Mouse (Mus musculus) hindbrain, embryonic 14.5 days (tissue): Measurements from ENCODE around the gene Srrd. TPM values are rescaled to one million over a fixed set of nuclear protein-coding genes. Genes with fewer than 3 reads are reported as not detected.

Experiments used
- ATAC-seq: fragments of 200-750 bp; cut with Nextera tagmentation; 2 replicates; pipeline ENCODE4 v1.8.0; 2017; ENCODE audit warnings: moderate number of reproducible peaks, mild to moderate bottlenecking, moderate TSS enrichment, moderate library complexity; ENCODE audit not compliant: low FRiP score
- DNase-seq: peaks from one replicate; pipeline ENCODE4 v3.0.0-alpha.2; 2015; ENCODE audit warnings: low spot score
- H3K27ac ChIP-seq: fragments of 300-500 bp; sonication (generic); 2 replicates; pipeline ENCODE4 v1.5.1; 2014; ENCODE audit warnings: mild to moderate bottlenecking, moderate library complexity
- H3K27me3 ChIP-seq: fragments of 300-500 bp; sonication (generic); 2 replicates; pipeline ENCODE4 v1.6.1; 2014; ENCODE audit warnings: mild to moderate bottlenecking, low read length, mixed read lengths; ENCODE audit not compliant: control insufficient read depth, insufficient read depth
- H3K36me3 ChIP-seq: fragments of 300-500 bp; sonication (generic); replicated peaks from 2 replicates; pipeline ENCODE4 v1.6.1; 2014; ENCODE audit not compliant: control insufficient read depth, insufficient read depth
- H3K4me1 ChIP-seq: fragments of 300-500 bp; sonication (generic); replicated peaks from 2 replicates; pipeline ENCODE4 v1.6.1; 2014; ENCODE audit warnings: antibody characterized with exemption, low read length, mixed read lengths; ENCODE audit not compliant: control insufficient read depth, insufficient read depth
- H3K4me2 ChIP-seq: fragments of 300-500 bp; sonication (generic); replicated peaks from 2 replicates; pipeline ENCODE4 v1.6.1; 2014; ENCODE audit warnings: mild to moderate bottlenecking, moderate library complexity
- H3K4me3 ChIP-seq: fragments of 300-500 bp; sonication (generic); replicated peaks from 2 replicates; pipeline ENCODE4 v1.5.1; 2014; ENCODE audit warnings: mild to moderate bottlenecking, low read length
- H3K9ac ChIP-seq: fragments of 300-500 bp; sonication (generic); 2 replicates; pipeline ENCODE4 v1.6.1; 2014
- H3K9me3 ChIP-seq: fragments of 300-500 bp; sonication (generic); 2 replicates; pipeline ENCODE4 v1.6.1; 2016; ENCODE audit warnings: low read length; ENCODE audit not compliant: control insufficient read depth
- WGBS: fragments of 180-500 bp; shearing (Covaris S2); extraction: QIAGEN DNeasy Blood & Tissue Kit; methylation state at CpG from one replicate; pipeline ENCODE4 v1.1.7; 2014; 5-methylcytosine and 5-hydroxymethylcytosine counted together
- polyA plus RNA-seq: library from polyadenylated mRNA; unstranded; fragments of >200 nt; fragmentation: Nextera tagmentation; extraction: Ambion mirVana; gene quantifications from 2 replicates; pipeline ENCODE4 v1.2.1, GENCODE M21; 2014

Gene Srrd
- polyA plus RNA-seq, 1 experiment from 2014 or later, result 62.5 TPM

DNA sequence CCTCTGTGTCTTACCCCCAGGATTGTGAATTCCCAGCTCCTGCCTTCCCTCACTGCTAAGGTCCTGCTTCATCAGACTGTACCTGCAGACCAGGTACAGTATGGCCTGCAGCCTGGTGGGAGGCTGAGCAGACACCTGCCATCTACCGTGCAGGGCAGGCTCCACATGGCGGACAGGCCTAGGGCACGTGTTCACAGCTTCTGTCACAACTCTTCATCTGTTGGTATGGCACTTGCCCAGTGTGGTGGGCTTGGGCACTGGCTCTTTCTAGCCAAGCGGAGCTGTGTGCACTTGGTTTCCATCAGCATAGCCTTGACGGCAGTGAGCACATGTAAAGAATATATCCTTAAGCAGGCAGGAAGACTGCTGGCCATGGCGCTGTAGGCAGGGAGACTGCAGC is 24.0 kb upstream of the Srrd start:
- peaks cover 54% of the 10 kb centered on the region for H3K36me3 ChIP-seq
- no peak overlapping the region for H3K4me3 ChIP-seq
- no peak for ATAC-seq
- no peak overlapping the region for H3K4me2 ChIP-seq
- no peak for DNase-seq
- H3K27ac ChIP-seq, result no peak overlapping the region
- 97% methylated on average over 6 of the region's 6 CpGs for WGBS
- no peaks in the 10 kb centered on the region for H3K9me3 ChIP-seq
- H3K27me3 ChIP-seq, result no peaks in the 10 kb centered on the region
- peaks cover 26% of the 10 kb centered on the region for H3K4me1 ChIP-seq
- H3K9ac ChIP-seq, result no peak overlapping the region

DNA sequence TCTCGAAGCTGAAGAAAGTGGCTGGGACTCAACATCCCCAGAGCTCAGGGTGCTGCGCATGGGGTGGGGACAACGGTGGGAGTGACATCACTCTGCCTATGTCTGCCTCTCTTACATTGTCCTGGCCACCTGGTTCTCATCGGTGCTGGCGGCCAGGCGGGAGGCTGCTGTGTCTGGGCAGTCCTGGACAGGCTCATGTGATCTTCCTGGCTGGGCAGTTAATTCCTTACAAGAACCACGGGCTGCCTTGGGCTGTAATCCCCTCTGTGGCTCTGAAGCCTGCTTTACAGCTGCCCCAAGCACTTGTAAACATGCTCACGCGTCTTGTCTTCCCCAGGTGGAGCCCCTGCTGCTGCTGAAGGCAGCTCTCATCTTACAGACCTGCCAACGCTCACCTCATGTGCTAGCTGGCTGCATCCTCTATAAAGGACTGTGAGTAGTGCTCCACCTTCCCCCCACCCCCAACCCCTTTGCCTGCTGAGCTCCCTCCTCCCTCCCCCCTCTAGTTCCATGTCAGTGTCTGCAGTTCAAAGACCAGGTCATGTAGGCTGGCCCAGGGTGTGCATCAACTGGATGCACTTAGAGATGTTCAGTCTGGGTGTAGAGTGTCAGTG is 21.5 kb upstream of the Srrd start:
- Histone ChIP-seq H3K27me3 (no peaks in the 10 kb centered on the region), H3K27ac (no peak overlapping the region), H3K36me3 (peaks cover 46% of the 10 kb centered on the region), H3K9ac (no peak overlapping the region), H3K4me1 (0 out of 2 replicates have a peak, but pooled peaks cover 2% of the 10 kb centered on the region), H3K9me3 (no peaks in the 10 kb centered on the region), H3K4me3 (no peak overlapping the region), H3K4me2 (no peak overlapping the region)
- 85% methylated on average over 10 of the region's 10 CpGs for WGBS
- DNase-seq (no peak), ATAC-seq (no peak)

GRCm38 (mm10) chr5:112360077-112360476 is 17.2 kb upstream of the Srrd start:
- no peaks in the 10 kb centered on the region for H3K4me1 ChIP-seq
- H3K9me3 ChIP-seq, result no peaks in the 10 kb centered on the region
- peaks cover 56% of the 10 kb centered on the region for H3K36me3 ChIP-seq
- WGBS, result 96% methylated on average over 3 of the region's 3 CpGs
- no peaks in the 10 kb centered on the region for H3K27me3 ChIP-seq
- H3K27ac ChIP-seq, result no peak overlapping the region
- H3K9ac ChIP-seq, result no peak overlapping the region
- ATAC-seq, result no peak
- H3K4me3 ChIP-seq, result no peak overlapping the region
- DNase-seq, result no peak
- no peak overlapping the region for H3K4me2 ChIP-seq

DNA sequence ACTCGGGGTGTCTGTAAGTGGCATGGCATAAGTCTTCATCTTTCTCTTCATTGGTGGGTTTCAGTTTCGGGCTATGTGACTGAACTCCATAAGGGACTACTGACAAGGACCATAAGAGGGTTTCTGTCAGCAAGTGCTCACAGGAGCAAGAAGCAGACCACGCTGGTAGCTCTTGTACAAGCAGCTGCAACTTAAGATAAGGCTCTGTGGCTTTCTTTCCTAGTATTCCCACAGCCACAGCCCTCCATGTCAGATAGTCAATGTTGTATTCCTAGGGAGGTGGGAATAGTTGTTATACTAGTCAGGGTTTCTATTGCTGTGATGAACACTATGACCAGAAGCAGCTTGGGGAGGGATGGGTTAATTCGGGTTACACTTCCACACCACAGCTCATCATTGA is 16.7 kb upstream of the Srrd start:
- H3K9ac ChIP-seq, result no peak overlapping the region
- H3K27ac ChIP-seq, result no peak overlapping the region
- DNase-seq (no peak), ATAC-seq (no peak)
- H3K4me2 ChIP-seq, result no peak overlapping the region
- H3K27me3 ChIP-seq, result no peaks in the 10 kb centered on the region
- WGBS, result 94% methylated on average over 4 of the region's 4 CpGs
- H3K36me3 ChIP-seq, result peaks cover 56% of the 10 kb centered on the region
- no peaks in the 10 kb centered on the region for H3K4me1 ChIP-seq
- no peak overlapping the region for H3K4me3 ChIP-seq
- no peaks in the 10 kb centered on the region for H3K9me3 ChIP-seq

GRCm38 (mm10) chr5:112356322-112356721 is 13.5 kb upstream of the Srrd start:
- H3K4me3 ChIP-seq, result no peak overlapping the region
- ATAC-seq, result no peak
- 89% methylated on average over 9 of the region's 9 CpGs for WGBS
- peaks cover 60% of the 10 kb centered on the region for H3K36me3 ChIP-seq
- no peaks in the 10 kb centered on the region for H3K4me1 ChIP-seq
- no peak overlapping the region for H3K27ac ChIP-seq
- no peak for DNase-seq
- no peak overlapping the region for H3K9ac ChIP-seq
- no peaks in the 10 kb centered on the region for H3K27me3 ChIP-seq
- H3K4me2 ChIP-seq, result no peak overlapping the region
- no peaks in the 10 kb centered on the region for H3K9me3 ChIP-seq

DNA sequence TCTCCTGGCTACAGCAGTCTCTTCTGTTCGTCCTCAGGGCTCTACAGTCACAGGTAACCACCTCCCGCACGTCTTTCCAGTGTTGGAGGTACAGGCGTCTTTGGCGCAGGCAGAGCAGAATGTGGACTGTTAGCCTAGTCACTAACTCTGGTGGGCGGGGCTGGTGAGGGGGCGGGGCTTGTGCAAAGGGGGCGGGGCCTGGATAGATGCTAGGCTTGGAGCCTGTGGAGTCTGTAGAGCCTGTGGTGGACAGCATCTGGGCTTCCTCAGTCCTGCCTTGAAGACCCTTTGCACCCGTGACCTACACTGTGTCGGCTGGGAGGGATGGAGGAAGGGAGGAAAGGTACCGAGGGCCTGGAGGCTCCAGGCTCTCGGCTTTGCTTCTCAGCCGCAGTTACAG is 13.1 kb upstream of the Srrd start, which contains the start of gene Gm6583:
TSS of gene Gm6583 (minus strand) at position 124 of the 400 bp plus-strand sequence.
- no peak for DNase-seq
- Histone ChIP-seq H3K4me3 (no peak within 1 kb of the TSS), H3K36me3 (peaks cover 65% of the 10 kb centered on the region), H3K4me1 (no peaks in the 10 kb centered on the region), H3K4me2 (no peak within 1 kb of the TSS), H3K9ac (no peak within 1 kb of the TSS), H3K27me3 (no peaks in the 10 kb centered on the region), H3K27ac (no peak within 1 kb of the TSS), H3K9me3 (no peaks in the 10 kb centered on the region)
- ATAC-seq, result no peak
- WGBS, result 67% methylated on average over 13 of the region's 13 CpGs

DNA sequence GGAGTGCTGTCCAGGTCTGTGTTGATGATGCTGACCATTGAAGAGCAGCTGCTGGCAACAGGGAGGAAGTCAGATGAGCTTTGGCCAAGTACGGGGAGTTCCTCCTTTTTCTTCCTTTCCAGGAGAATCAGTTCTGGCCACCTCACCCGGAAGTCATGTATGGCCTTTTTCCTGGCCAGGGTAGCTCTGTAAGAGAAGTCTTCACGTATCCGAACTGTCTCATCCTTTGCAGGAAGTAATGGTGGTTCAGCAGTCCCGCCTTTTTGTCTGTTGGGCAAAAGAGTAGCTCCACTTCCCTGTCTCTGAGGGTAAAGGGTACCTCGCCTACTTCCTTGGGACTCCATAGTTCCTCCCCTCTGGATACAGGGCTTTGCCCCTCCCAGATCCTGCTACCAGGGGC is 12.7 kb upstream of the Srrd start:
- H3K4me2 ChIP-seq, result no peak overlapping the region
- DNase-seq (no peak), ATAC-seq (no peak)
- WGBS, result 94% methylated on average over 6 of the region's 6 CpGs
- H3K36me3 ChIP-seq, result peaks cover 69% of the 10 kb centered on the region
- H3K9ac ChIP-seq, result no peak overlapping the region
- no peak overlapping the region for H3K27ac ChIP-seq
- no peaks in the 10 kb centered on the region for H3K27me3 ChIP-seq
- no peaks in the 10 kb centered on the region for H3K9me3 ChIP-seq
- H3K4me1 ChIP-seq, result no peaks in the 10 kb centered on the region
- H3K4me3 ChIP-seq, result no peak overlapping the region

GRCm38 (mm10) chr5:112349169-112349568 is 6.3 kb upstream of the Srrd start:
- Histone ChIP-seq H3K4me2 (no peak overlapping the region), H3K27ac (no peak overlapping the region), H3K4me1 (peaks cover 20% of the 10 kb centered on the region; the same call in 1 of the 2 replicates), H3K9me3 (no peaks in the 10 kb centered on the region), H3K27me3 (no peaks in the 10 kb centered on the region), H3K36me3 (peaks cover 80% of the 10 kb centered on the region), H3K9ac (no peak overlapping the region), H3K4me3 (no peak overlapping the region)
- no peak for DNase-seq
- 86% methylated on average over 8 of the region's 8 CpGs for WGBS
- ATAC-seq, result no peak

GRCm38 (mm10) chr5:112346211-112346965 is 3.5 kb upstream of the Srrd start:
- ATAC-seq, result no peak
- WGBS, result 84% methylated on average over 16 of the region's 16 CpGs
- no peak for DNase-seq
- Histone ChIP-seq H3K4me1 (peaks cover 37% of the 10 kb centered on the region; the same call in 1 of the 2 replicates), H3K4me2 (no peak overlapping the region; the same call in 1 of the 2 replicates), H3K9me3 (no peaks in the 10 kb centered on the region), H3K9ac (0 out of 2 replicates have a peak overlapping the region, but pooled peaks have one; percentile 16), H3K4me3 (no peak overlapping the region), H3K27me3 (no peaks in the 10 kb centered on the region), H3K36me3 (peaks cover 54% of the 10 kb centered on the region), H3K27ac (no peak overlapping the region)
